Mouse (Mus musculus) limb, embryonic 13.5 days (tissue): ENCODE results near the gene Prrc2b. TPM values are rescaled to one million over a fixed set of nuclear protein-coding genes. Genes with fewer than 3 reads are reported as not detected.

Source experiments
- ATAC-seq: fragments of 200-750 bp; cut with Nextera tagmentation; 2 replicates; pipeline ENCODE4 v1.8.0; 2017; ENCODE audit warnings: low read depth, moderate number of reproducible peaks, moderate TSS enrichment; ENCODE audit not compliant: low FRiP score
- H3K27ac ChIP-seq: fragments of 300-500 bp; sonication (generic); 2 replicates; pipeline ENCODE4 v1.5.1; 2015; ENCODE audit warnings: inconsistent platforms, mild to moderate bottlenecking, moderate library complexity
- H3K27me3 ChIP-seq: fragments of 300-500 bp; sonication (generic); 2 replicates; pipeline ENCODE4 v1.6.1; 2015; ENCODE audit warnings: mild to moderate bottlenecking, inconsistent platforms
- H3K36me3 ChIP-seq: fragments of 300-500 bp; sonication (generic); 2 replicates; pipeline ENCODE4 v1.6.1; 2015; ENCODE audit warnings: inconsistent platforms, mild to moderate bottlenecking, moderate library complexity
- H3K4me1 ChIP-seq: fragments of 300-500 bp; sonication (generic); 2 replicates; pipeline ENCODE4 v1.6.1; 2015; ENCODE audit warnings: inconsistent platforms
- H3K4me2 ChIP-seq: fragments of 300-500 bp; sonication (generic); replicated peaks from 2 replicates; pipeline ENCODE4 v1.6.1; 2015; ENCODE audit warnings: inconsistent platforms, mild to moderate bottlenecking, moderate library complexity
- H3K4me3 ChIP-seq: fragments of 300-500 bp; sonication (generic); 2 replicates; pipeline ENCODE4 v1.5.1; 2015; ENCODE audit warnings: moderate library complexity, mild to moderate bottlenecking, inconsistent platforms
- H3K9ac ChIP-seq: fragments of 300-500 bp; sonication (generic); 2 replicates; pipeline ENCODE4 v1.6.1; 2015; ENCODE audit warnings: mild to moderate bottlenecking, inconsistent platforms
- H3K9me3 ChIP-seq: fragments of 300-500 bp; sonication (generic); 2 replicates; pipeline ENCODE4 v1.6.1; 2016; ENCODE audit warnings: inconsistent platforms
- WGBS: fragments of 180-500 bp; shearing (Covaris S2); methylation state at CpG from one replicate; pipeline ENCODE4 v1.1.7; 2015; 5-methylcytosine and 5-hydroxymethylcytosine counted together
- polyA plus RNA-seq: library from polyadenylated mRNA; unstranded; fragments of >200 nt; fragmentation: Nextera tagmentation; extraction: Ambion mirVana; gene quantifications from 2 replicates; pipeline ENCODE4 v1.2.1, GENCODE M21; 2015

The Prrc2b gene
- 49.0 and 52.7 TPM in 2 replicates for polyA plus RNA-seq

DNA sequence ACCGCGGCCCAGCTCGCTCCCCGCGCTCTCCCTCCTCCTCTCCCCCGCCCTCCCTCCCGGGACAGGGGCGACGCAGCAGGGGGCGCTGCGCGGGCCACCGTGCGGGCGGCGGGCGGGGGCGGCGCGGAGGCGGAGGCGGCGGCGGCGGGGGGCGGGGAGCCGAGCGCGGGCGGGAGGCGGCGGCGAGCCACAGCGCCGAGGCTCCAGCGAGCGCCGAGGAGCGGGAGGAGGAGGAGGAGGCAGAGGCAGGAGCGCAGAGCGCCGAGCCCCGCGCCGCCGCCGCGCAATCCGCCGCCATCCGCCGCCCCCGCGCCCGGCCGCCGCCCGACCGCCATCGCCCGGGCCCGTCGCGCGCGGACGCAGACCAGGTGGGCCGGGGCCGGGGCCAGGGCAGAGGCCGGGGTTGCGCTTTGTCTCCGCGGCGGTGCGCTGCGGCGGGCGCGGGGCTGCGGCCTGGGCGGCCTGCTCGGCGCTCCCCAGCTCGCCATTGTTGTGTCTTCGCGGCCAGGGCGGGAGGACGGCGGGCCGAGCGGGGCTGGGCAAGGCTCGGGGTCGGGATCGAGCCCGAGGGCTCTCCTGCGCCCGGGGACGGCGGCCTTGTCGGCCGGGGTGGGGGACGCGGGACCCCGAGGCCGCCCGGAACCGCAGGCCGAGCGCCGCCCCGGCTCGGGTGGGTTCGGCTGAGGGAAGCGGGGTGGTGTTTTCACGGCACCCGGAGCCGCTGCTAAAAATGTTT is at the start of gene Prrc2b:
TSS of gene Prrc2b (plus strand) at position 159 of the 736 bp plus-strand sequence.
- no peaks in the 10 kb centered on the region for H3K36me3 ChIP-seq

GRCm38 (mm10) chr2:32102944-32103343 is 47.9 kb upstream of the Prrc2b start:
- H3K27ac ChIP-seq, result no peak overlapping the region
- H3K4me2 ChIP-seq, result 0 out of 2 replicates have a peak overlapping the region, but pooled peaks have one; percentile 9
- H3K4me3 ChIP-seq, result no peak overlapping the region
- no peak for ATAC-seq
- no peaks in the 10 kb centered on the region for H3K36me3 ChIP-seq
- 47% methylated on average over 5 of the region's 5 CpGs for WGBS
- no peaks in the 10 kb centered on the region for H3K9me3 ChIP-seq
- no peak overlapping the region for H3K9ac ChIP-seq
- no peaks in the 10 kb centered on the region for H3K27me3 ChIP-seq
- no peaks in the 10 kb centered on the region; the same call in 1 of the 2 replicates for H3K4me1 ChIP-seq

More for the DNA sequence above, at the start of gene Prrc2b:
- Histone ChIP-seq H3K9me3 (no peaks in the 10 kb centered on the region), H3K9ac (peak within 1 kb of the TSS; percentile 99), H3K4me2 (peak within 1 kb of the TSS; percentile 96), H3K27ac (peak within 1 kb of the TSS; percentile 99), H3K4me1 (peaks cover 48% of the 10 kb centered on the region), H3K27me3 (no peaks in the 10 kb centered on the region), H3K4me3 (peak within 1 kb of the TSS; percentile 92)
- under 1% methylated on average over 81 of the region's 117 CpGs for WGBS
- peak; percentile 66 for ATAC-seq

- H3K36me3 ChIP-seq, result no peaks in the 10 kb centered on the region
- no peak overlapping the region for H3K27ac ChIP-seq
- H3K4me1 ChIP-seq, result no peaks in the 10 kb centered on the region; the same call in 1 of the 2 replicates
- no peak overlapping the region for H3K9ac ChIP-seq
- ATAC-seq, result no peak
- 72% methylated on average over 7 of the region's 7 CpGs for WGBS
- H3K9me3 ChIP-seq, result no peaks in the 10 kb centered on the region
- H3K4me2 ChIP-seq, result 0 out of 2 replicates have a peak overlapping the region, but pooled peaks have one; percentile 9
- no peak overlapping the region for H3K4me3 ChIP-seq
- H3K27me3 ChIP-seq, result no peaks in the 10 kb centered on the region
These were observed 47.3 kb upstream of the Prrc2b start for GRCm38 (mm10) chr2:32103557-32103956.

- Histone ChIP-seq H3K9ac (no peak overlapping the region), H3K36me3 (no peaks in the 10 kb centered on the region), H3K4me1 (no peaks in the 10 kb centered on the region; the same call in 1 of the 2 replicates), H3K9me3 (no peaks in the 10 kb centered on the region), H3K27ac (no peak overlapping the region), H3K4me2 (no peak overlapping the region), H3K27me3 (no peaks in the 10 kb centered on the region), H3K4me3 (no peak overlapping the region)
- WGBS, result 79% methylated on average over 7 of the region's 7 CpGs
- ATAC-seq, result no peak
These were observed 46.8 kb upstream of the Prrc2b start for GRCm38 (mm10) chr2:32104122-32104521.

DNA sequence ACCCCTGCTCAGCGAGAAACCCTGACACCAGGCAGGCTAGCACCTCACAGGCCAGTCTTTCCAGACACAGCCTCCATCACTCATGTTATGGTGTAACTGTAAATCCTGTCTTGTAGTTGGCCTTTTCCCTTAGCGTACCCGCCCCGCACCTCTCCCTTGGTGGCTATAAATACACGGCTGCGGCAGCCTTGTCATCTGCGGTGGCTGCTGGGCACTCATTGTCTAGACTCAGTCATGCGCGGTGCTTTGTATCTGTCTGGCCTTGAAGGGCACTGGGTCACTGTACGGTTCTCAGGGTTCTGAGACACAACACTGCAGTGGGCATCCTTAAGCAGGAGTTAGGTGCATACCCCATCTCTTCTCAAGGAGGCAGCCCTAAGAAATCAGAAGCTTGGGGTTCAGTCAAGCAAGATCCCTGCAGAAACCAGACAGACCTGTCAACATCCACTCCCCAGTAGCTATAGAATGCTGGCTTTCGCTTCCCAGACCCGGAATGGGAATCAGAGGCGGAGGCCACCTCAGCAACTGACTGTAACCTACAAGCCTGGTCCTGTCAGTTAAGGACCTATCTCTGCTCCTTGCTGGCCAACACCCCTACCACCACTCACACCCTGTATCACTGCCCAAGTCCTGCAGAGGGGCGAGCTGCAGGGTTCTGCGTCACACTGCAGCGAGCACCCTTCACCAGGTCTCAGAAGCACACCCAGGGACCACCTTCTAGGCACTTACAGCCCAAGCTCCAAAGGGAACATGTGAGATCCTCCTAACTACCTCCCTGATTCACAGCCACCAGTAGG is 45.6 kb upstream of the Prrc2b start:
- Histone ChIP-seq H3K36me3 (no peaks in the 10 kb centered on the region), H3K27ac (no peak overlapping the region), H3K27me3 (no peaks in the 10 kb centered on the region), H3K9ac (no peak overlapping the region), H3K4me2 (no peak overlapping the region), H3K4me3 (no peak overlapping the region), H3K4me1 (no peaks in the 10 kb centered on the region; the same call in 1 of the 2 replicates), H3K9me3 (no peaks in the 10 kb centered on the region)
- no peak for ATAC-seq
- WGBS, result 78% methylated on average over 16 of the region's 16 CpGs

DNA sequence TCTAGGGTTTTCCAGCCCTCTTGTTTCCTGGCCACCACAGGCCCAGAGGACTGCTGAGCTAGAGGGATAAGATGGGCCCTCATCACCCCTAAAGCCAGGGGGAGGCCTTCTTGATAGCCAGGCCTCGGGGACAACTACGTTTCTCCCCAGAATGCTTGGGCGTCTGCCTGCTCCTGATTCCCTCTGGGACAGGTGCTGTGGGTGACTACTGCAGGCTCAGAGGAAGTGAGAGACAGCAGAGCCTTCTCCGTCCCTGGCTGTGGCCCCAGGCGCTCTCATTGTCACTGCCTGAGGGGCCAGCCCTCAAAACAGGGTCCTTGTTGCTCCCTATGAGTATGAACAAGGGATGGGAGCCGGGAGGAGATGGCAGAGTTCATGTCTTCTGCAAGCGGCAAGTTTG is 45.0 kb upstream of the Prrc2b start:
- H3K27me3 ChIP-seq, result no peaks in the 10 kb centered on the region
- ATAC-seq, result no peak

GRCm38 (mm10) chr2:32111268-32111667 is 39.6 kb upstream of the Prrc2b start:
- H3K9ac ChIP-seq, result no peak overlapping the region
- H3K4me2 ChIP-seq, result no peak overlapping the region
- H3K9me3 ChIP-seq, result no peaks in the 10 kb centered on the region
- H3K27ac ChIP-seq, result no peak overlapping the region
- 83% methylated on average over 1 of the region's 1 CpGs for WGBS
- no peak for ATAC-seq
- no peaks in the 10 kb centered on the region for H3K27me3 ChIP-seq
- H3K4me1 ChIP-seq, result no peaks in the 10 kb centered on the region
- H3K36me3 ChIP-seq, result no peaks in the 10 kb centered on the region
- H3K4me3 ChIP-seq, result no peak overlapping the region

More for the DNA sequence above, 45.0 kb upstream of the Prrc2b start:
- Histone ChIP-seq H3K9ac (no peak overlapping the region), H3K9me3 (no peaks in the 10 kb centered on the region), H3K4me2 (no peak overlapping the region), H3K4me3 (no peak overlapping the region), H3K4me1 (no peaks in the 10 kb centered on the region; the same call in 1 of the 2 replicates), H3K27ac (no peak overlapping the region), H3K36me3 (no peaks in the 10 kb centered on the region)
- WGBS, result 81% methylated on average over 7 of the region's 7 CpGs

DNA sequence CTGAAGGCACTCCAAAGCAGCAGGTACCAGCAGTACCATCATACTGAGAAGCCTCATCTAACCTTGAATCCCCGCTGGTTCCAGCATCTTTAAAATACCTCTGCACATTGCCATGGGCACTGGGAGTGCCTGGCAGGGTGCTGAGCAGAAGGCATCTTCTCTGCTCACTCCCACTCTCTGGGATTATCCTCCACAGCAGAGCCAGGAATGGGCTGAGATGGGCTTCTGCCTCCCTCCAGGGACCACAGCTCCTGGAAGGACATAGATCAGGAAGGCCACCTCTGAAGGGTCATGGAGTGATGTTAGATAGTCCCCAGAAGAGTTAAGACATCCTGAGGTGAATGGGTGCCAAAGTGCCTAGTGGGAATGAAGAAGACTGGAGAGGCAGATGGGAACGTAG is 38.3 kb upstream of the Prrc2b start:
- Histone ChIP-seq H3K9me3 (no peaks in the 10 kb centered on the region), H3K9ac (no peak overlapping the region), H3K4me1 (no peaks in the 10 kb centered on the region), H3K4me2 (no peak overlapping the region), H3K36me3 (no peaks in the 10 kb centered on the region), H3K27me3 (no peaks in the 10 kb centered on the region), H3K27ac (no peak overlapping the region), H3K4me3 (no peak overlapping the region)
- no peak for ATAC-seq
- WGBS, result 71% methylated on average over 2 of the region's 2 CpGs

- no peak for ATAC-seq
- Histone ChIP-seq H3K27ac (no peak overlapping the region), H3K36me3 (no peaks in the 10 kb centered on the region), H3K27me3 (no peaks in the 10 kb centered on the region), H3K4me2 (no peak overlapping the region), H3K9me3 (no peaks in the 10 kb centered on the region), H3K9ac (no peak overlapping the region), H3K4me3 (no peak overlapping the region), H3K4me1 (no peaks in the 10 kb centered on the region)
- 88% methylated on average over 4 of the region's 4 CpGs for WGBS
These were observed 35.0 kb upstream of the Prrc2b start for GRCm38 (mm10) chr2:32115851-32116268.

- ATAC-seq, result no peak
- Histone ChIP-seq H3K9ac (no peak overlapping the region), H3K36me3 (no peaks in the 10 kb centered on the region), H3K27me3 (no peaks in the 10 kb centered on the region), H3K9me3 (no peaks in the 10 kb centered on the region), H3K4me1 (0 out of 2 replicates have a peak, but pooled peaks cover 4% of the 10 kb centered on the region), H3K4me3 (no peak overlapping the region), H3K4me2 (no peak overlapping the region), H3K27ac (no peak overlapping the region)
- 89% methylated on average over 20 of the region's 20 CpGs for WGBS
These were observed 30.8 kb upstream of the Prrc2b start for GRCm38 (mm10) chr2:32119802-32120750.

GRCm38 (mm10) chr2:32121150-32121549 is 29.7 kb upstream of the Prrc2b start:
- Histone ChIP-seq H3K4me2 (no peak overlapping the region), H3K27ac (no peak overlapping the region), H3K9ac (peak overlapping the region; percentile 39; the same call in 1 of the 2 replicates), H3K27me3 (no peaks in the 10 kb centered on the region), H3K4me3 (no peak overlapping the region), H3K9me3 (no peaks in the 10 kb centered on the region), H3K36me3 (no peaks in the 10 kb centered on the region), H3K4me1 (0 out of 2 replicates have a peak, but pooled peaks cover 4% of the 10 kb centered on the region)
- 56% methylated on average over 5 of the region's 5 CpGs for WGBS
- ATAC-seq, result no peak
